8 mouse cellular contexts compared by ENCODE assay signal in genomic region chr7:116039196-116039537, GRCm38 (mm10). TPM values are rescaled to one million over a fixed set of nuclear protein-coding genes. Genes with fewer than 3 reads are reported as not detected.
DNase-seq lines count a peak whose midpoint lies in the region; ATAC-seq and TF ChIP-seq lines count a peak whose summit lies in the region.

TSS of gene 1110004F10Rik (plus strand) at chr7:116039397.

- DNase-seq in layer of hippocampus, adult 18-20 months (ENCODE audit: low spot score in 2 of 2): no peak
- DNase-seq in layer of hippocampus, adult 11-12 months (ENCODE audit: low spot score): no peak
- no peak for DNase-seq in Patski (ENCODE audit: low read depth, low spot score)
- DNase-seq in heart, postnatal 36 days: peak; percentile 2 to 10
- DNase-seq in limb, embryonic 11.5 days (ENCODE audit: low spot score): peak; percentile 54
- DNase-seq in right cerebral cortex, adult 18-20 months: no peak

- H3ac ChIP-seq in myocyte (ENCODE audit: control insufficient read depth, insufficient read length): no peak within 1 kb of the TSS

- in situ Hi-C loops in Patski (cut with MboI; ENCODE audit: low pct_unique_long_range_greater_than_20kb): loop anchor here (5.0 to 10.0 kb wide), 4 partner anchors 544 to 1117 kb away; no protein-coding TSS in a partner anchor

- POLR2A ChIA-PET in Patski (lab: Charles Lee): no interaction called here

- no peaks in the 10 kb centered on the region for H3K79me2 ChIP-seq in myocyte (ENCODE audit: control insufficient read depth, insufficient read depth)

- intact Hi-C loops in heart, postnatal 36 days (cut with DNase I): loop anchor here (5.0 to 10.0 kb wide), 5 partner anchors 194 to 587 kb away; no protein-coding TSS in a partner anchor

- H3K4me3 ChIP-seq in forebrain, embryonic 12.5 days (replicated peaks): peak within 1 kb of the TSS; percentile 51
- H3K4me3 ChIP-seq in limb, embryonic 11.5 days (ENCODE audit: low read depth, low read length): peak within 1 kb of the TSS; percentile 43
- H3K4me3 ChIP-seq in myocyte: no peak within 1 kb of the TSS

- no peak for TF ChIP-seq POLR2A in myocyte (IDR thresholded peaks at IDR 0.05; ENCODE audit: insufficient read length, low read depth)

- peaks cover 52% of the 10 kb centered on the region for H3K4me1 ChIP-seq in forebrain, embryonic 12.5 days
- peaks cover 11% of the 10 kb centered on the region for H3K4me1 ChIP-seq in limb, embryonic 11.5 days (ENCODE audit: control insufficient read depth, insufficient read depth, low read length)

- peak within 1 kb of the TSS; percentile 62 for H3K9ac ChIP-seq in forebrain, embryonic 12.5 days
- peak within 1 kb of the TSS; percentile 38 for H3K9ac ChIP-seq in limb, embryonic 11.5 days (ENCODE audit: low read length)

- H3K4me2 ChIP-seq in forebrain, embryonic 12.5 days: peak within 1 kb of the TSS; percentile 99
- H3K4me2 ChIP-seq in limb, embryonic 11.5 days (ENCODE audit: low read depth, severe bottlenecking): peak within 1 kb of the TSS; percentile 95
- H3K4me2 ChIP-seq in myocyte (ENCODE audit: low read depth): peak within 1 kb of the TSS; percentile 92

- CTCF ChIA-PET in Patski (lab: Charles Lee): interaction anchor here (1.2 to 4.0 kb wide), 4 partner anchors 672 to 823 kb away, joined by 4 to 17 read pairs (median 9); no protein-coding TSS in a partner anchor

- no peak for TF ChIP-seq CTCF in Patski (IDR thresholded peaks at IDR 0.05)

- H3K27ac ChIP-seq in forebrain, embryonic 12.5 days: peak within 1 kb of the TSS; percentile 65
- peak within 1 kb of the TSS; percentile 36; the same call in 1 of the 2 replicates for H3K27ac ChIP-seq in limb, embryonic 11.5 days (replicated peaks; ENCODE audit: low read depth, low read length)

- ATAC-seq in Patski: no peak
- no peak for ATAC-seq in forebrain, embryonic 12.5 days (ENCODE audit: low FRiP score)
- no peak for ATAC-seq in limb, embryonic 11.5 days (ENCODE audit: insufficient number of reproducible peaks, low FRiP score, low TSS enrichment, low read depth)

- 0% methylated on average over 11 of the region's 11 CpGs for WGBS in forebrain, embryonic 12.5 days
- 0% methylated on average over 11 of the region's 11 CpGs for WGBS in limb, embryonic 11.5 days

- H3K27me3 ChIP-seq in Patski: peaks cover 12% of the 10 kb centered on the region
- H3K27me3 ChIP-seq in forebrain, embryonic 12.5 days: peaks cover 33% of the 10 kb centered on the region
- H3K27me3 ChIP-seq in limb, embryonic 11.5 days (ENCODE audit: control insufficient read depth, insufficient read depth, low read length): peaks cover 31% of the 10 kb centered on the region
- peaks cover 18% of the 10 kb centered on the region for H3K27me3 ChIP-seq in myocyte (ENCODE audit: control insufficient read depth, insufficient read depth, insufficient read length)

- no peaks in the 10 kb centered on the region for H3K9me3 ChIP-seq in forebrain, embryonic 12.5 days
- H3K9me3 ChIP-seq in limb, embryonic 11.5 days (ENCODE audit: control insufficient read depth, low read length): no peaks in the 10 kb centered on the region

- H3K36me3 ChIP-seq in forebrain, embryonic 12.5 days (replicated peaks): no peaks in the 10 kb centered on the region
- H3K36me3 ChIP-seq in limb, embryonic 11.5 days (ENCODE audit: control insufficient read depth, insufficient read depth, low read length): no peaks in the 10 kb centered on the region
- no peaks in the 10 kb centered on the region for H3K36me3 ChIP-seq in myocyte (ENCODE audit: control insufficient read depth, insufficient read depth)

TF ChIP-seq in myocyte, 11 proteins besides CTCF, POLR2A, EP300 and RAD21:
- TF ChIP-seq CEBPB (IDR thresholded peaks at IDR 0.05; ENCODE audit: insufficient read depth, poor library complexity, severe bottlenecking): no peak

RNA-seq across cellular contexts. Expression of gene 1110004F10Rik, which starts in this region (rescaled TPM):
- total RNA-seq in layer of hippocampus, adult 18-20 months (2021): 100 to 1,000 TPM; 102 to 104 TPM
- polyA plus RNA-seq in Patski (2021) (176 TPM), myocyte (2012; fragmentation: generic; extraction: Trizol) (69.7 TPM)
- 342 TPM in 2 replicates for polyA plus RNA-seq in forebrain, embryonic 12.5 days (2016; fragmentation: Nextera tagmentation; extraction: Ambion mirVana)
- total RNA-seq in heart, postnatal 36 days (2021): 10 to 100 TPM; 51.2 to 55.9 TPM
- polyA plus RNA-seq in limb, embryonic 11.5 days (2014; fragmentation: Nextera tagmentation; extraction: Ambion mirVana): 366 and 382 TPM in 2 replicates

Comparison
In these comparisons a context has a peak if more than half of its experiments do, and no peak if none do; other contexts are left out.
1. DNase-seq: peak in heart, postnatal 36 days (2 of 2) and limb, embryonic 11.5 days (single experiment); none in layer of hippocampus, adult 18-20 months (0 of 2), layer of hippocampus, adult 11-12 months (single experiment), Patski (single experiment) and right cerebral cortex, adult 18-20 months (single experiment).
2. Peak in every context shown above with its lines, with median percentiles within 50 percentile points of each other: H3K4me2 ChIP-seq.